Mouse (Mus musculus) mouse embryonic stem cell (cell line): ENCODE results near the gene Dtnb.

Experiments
- in situ Hi-C, 2 experiments: fragments of 300-500 bp; cut with MboI; formaldehyde crosslinking; loops; 1 replicate in 1 of 2; 3 replicates in 1 of 2; pipeline ENCODE4 v1.14.3; 2019 to 2020; ENCODE audit warnings: low sequenced_read_pairs in 2 of 2, low pct_unique_long_range_greater_than_20kb in 1 of 2, mixed read lengths in 1 of 2; ENCODE audit not compliant: unreplicated experiment in 1 of 2

The Dtnb gene

GRCm38 (mm10) chr12:3700503-3700902, 128.3 kb downstream of the Dtnb start:
- in situ Hi-C loops: no loop called here

GRCm38 (mm10) chr12:3702903-3703302, 130.7 kb downstream of the Dtnb start:
- in situ Hi-C loops: no loop called here

- in situ Hi-C loops: no loop called here
Measured at GRCm38 (mm10) chr12:3719151-3719721, 147.1 kb downstream of the Dtnb start.

- in situ Hi-C loops: no loop called here
Measured at GRCm38 (mm10) chr12:3720527-3720926, 148.3 kb downstream of the Dtnb start.

- in situ Hi-C loops: no loop called here
Measured at GRCm38 (mm10) chr12:3723762-3724161, 151.6 kb downstream of the Dtnb start.

- in situ Hi-C loops: no loop called here
Measured at GRCm38 (mm10) chr12:3724822-3725370, 152.7 kb downstream of the Dtnb start.

- in situ Hi-C loops: no loop called here
Measured at GRCm38 (mm10) chr12:3729521-3730075, 157.4 kb downstream of the Dtnb start.

GRCm38 (mm10) chr12:3732623-3733265, 160.6 kb downstream of the Dtnb start:
- in situ Hi-C loops: no loop called here

GRCm38 (mm10) chr12:3733328-3733727, 161.1 kb downstream of the Dtnb start:
- in situ Hi-C loops: no loop called here

- in situ Hi-C loops: no loop called here
Measured at GRCm38 (mm10) chr12:3737009-3737408, 164.8 kb downstream of the Dtnb start.

GRCm38 (mm10) chr12:3738741-3739529, 166.8 kb downstream of the Dtnb start:
- in situ Hi-C loops: no loop called here

- in situ Hi-C loops: no loop called here
Measured at GRCm38 (mm10) chr12:3739749-3740704, 167.8 kb downstream of the Dtnb start.

- in situ Hi-C loops: no loop called here
Measured at GRCm38 (mm10) chr12:3740705-3741081, 168.5 kb downstream of the Dtnb start.

- in situ Hi-C loops: no loop called here
Measured at GRCm38 (mm10) chr12:3745432-3746105, 173.4 kb downstream of the Dtnb start.

- in situ Hi-C loops: no loop called here
Measured at GRCm38 (mm10) chr12:3746369-3746768, 174.2 kb downstream of the Dtnb start.

GRCm38 (mm10) chr12:3747583-3747982, 175.4 kb downstream of the Dtnb start:
- in situ Hi-C loops: no loop called here

GRCm38 (mm10) chr12:3755522-3755921, 183.3 kb downstream of the Dtnb start:
- in situ Hi-C loops: no loop called here

- in situ Hi-C loops: no loop called here
Measured at GRCm38 (mm10) chr12:3756216-3756615, 184.0 kb downstream of the Dtnb start.
